Mouse (Mus musculus) heart, postnatal 0 days (tissue): Measurements from ENCODE around the gene Mon2.

Experiments used
- CTCF ChIP-seq: IDR thresholded peaks from 2 replicates; pipeline ENCODE4 v1.5.1; 2016; ENCODE audit warnings: antibody characterized with exemption, control low read depth, low read depth
- EP300 ChIP-seq: IDR thresholded peaks from 2 replicates; pipeline ENCODE4 v1.6.1; 2016; ENCODE audit warnings: antibody characterized with exemption, low read depth

GRCm38 (mm10) chr10:123100584-123100983, 24.3 kb upstream of the Mon2 start:
- no peak for TF ChIP-seq CTCF
- TF ChIP-seq EP300: no peak
